In the genomic region with DNA sequence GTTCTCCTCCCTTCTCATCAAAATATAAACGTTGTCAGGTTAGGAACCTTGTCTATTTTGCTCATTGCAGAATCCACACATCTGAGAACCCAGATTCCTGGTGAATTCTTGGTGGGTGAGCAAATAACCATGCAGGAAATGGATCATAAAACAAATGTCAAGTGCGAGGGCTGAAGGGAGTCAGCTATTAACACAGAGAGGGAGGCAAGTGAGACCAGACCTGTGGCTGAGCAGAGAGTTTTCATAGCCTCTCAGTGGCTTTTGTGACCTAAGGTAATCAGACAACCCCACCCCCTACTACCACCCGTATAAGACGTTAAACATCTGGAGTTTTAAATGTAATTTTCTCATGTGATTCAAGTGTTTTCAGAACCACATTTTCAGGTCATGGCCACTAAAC, we compare ENCODE assay signal across 19 mouse cellular contexts.
A peak's percentile ranks its signal among the peaks of the same experiment; 100 is the strongest.
DNase-seq lines count a peak whose midpoint lies in the region; ATAC-seq and TF ChIP-seq lines count a peak whose summit lies in the region.
"Had no signal": no experiment of that assay in that cellular context is flagged by ENCODE, and none has a peak within 500 bp of the region (broad histone marks: within the 10 kb centered on the region; RNA-seq: fewer than 3 reads in every experiment).

No protein-coding gene starts in this region.

- no peaks in the 10 kb centered on the region for H3K27me3 ChIP-seq in limb, embryonic 13.5 days
- no peaks in the 10 kb centered on the region for H3K27me3 ChIP-seq in intestine, embryonic 16.5 days (replicated peaks; ENCODE audit: control insufficient read depth, insufficient read depth, low read length)
- no peaks in the 10 kb centered on the region for H3K27me3 ChIP-seq in neural tube, embryonic 15.5 days (replicated peaks)
- H3K27me3 ChIP-seq: embryonic facial prominence, embryonic 12.5 days; hindbrain, embryonic 15.5 days; neural tube, embryonic 13.5 days had no signal

- H3K4me3 ChIP-seq in embryonic fibroblast, embryonic 13.5 days (ENCODE audit: insufficient read depth, low read length) = no peak overlapping the region
- no peak overlapping the region for H3K4me3 ChIP-seq in limb, embryonic 13.5 days
- H3K4me3 ChIP-seq in intestine, embryonic 16.5 days (ENCODE audit: low read length) = no peak overlapping the region
- no peak overlapping the region for H3K4me3 ChIP-seq in neural tube, embryonic 15.5 days (replicated peaks)
- H3K4me3 ChIP-seq: embryonic facial prominence, embryonic 12.5 days; hindbrain, embryonic 15.5 days; neural tube, embryonic 13.5 days had no signal

- intact Hi-C loops in heart, postnatal 25 days (cut with DNase I) = no loop called here

- no peak overlapping the region for H3K4me2 ChIP-seq in limb, embryonic 13.5 days (replicated peaks)
- H3K4me2 ChIP-seq in intestine, embryonic 16.5 days (ENCODE audit: low read depth, low read length) = no peak overlapping the region
- no peak overlapping the region for H3K4me2 ChIP-seq in neural tube, embryonic 15.5 days
- H3K4me2 ChIP-seq: embryonic facial prominence, embryonic 12.5 days; hindbrain, embryonic 15.5 days; midbrain, embryonic 11.5 days; neural tube, embryonic 13.5 days had no signal

- 0 out of 2 replicates have a peak, but pooled peaks cover 3% of the 10 kb centered on the region for H3K9me3 ChIP-seq in limb, embryonic 13.5 days
- no peaks in the 10 kb centered on the region for H3K9me3 ChIP-seq in intestine, embryonic 16.5 days (ENCODE audit: control insufficient read depth, low read length)
- H3K9me3 ChIP-seq in neural tube, embryonic 15.5 days (replicated peaks) = no peaks in the 10 kb centered on the region
- H3K9me3 ChIP-seq: embryonic facial prominence, embryonic 12.5 days; hindbrain, embryonic 15.5 days had no signal

- 6% methylated on average over 4 of the region's 4 CpGs for WGBS in limb, embryonic 13.5 days
- WGBS in intestine, embryonic 16.5 days = 23% methylated on average over 4 of the region's 4 CpGs
- WGBS in neural tube, embryonic 15.5 days = 56% methylated on average over 4 of the region's 4 CpGs

- H3K4me1 ChIP-seq in embryonic fibroblast, embryonic 13.5 days (ENCODE audit: control insufficient read depth, insufficient read depth, low read length) = peaks cover 8% of the 10 kb centered on the region
- H3K4me1 ChIP-seq in limb, embryonic 13.5 days = peaks cover 17% of the 10 kb centered on the region
- H3K4me1 ChIP-seq in intestine, embryonic 16.5 days (ENCODE audit: control insufficient read depth, insufficient read depth, low read length) = 0 out of 2 replicates have a peak, but pooled peaks cover 5% of the 10 kb centered on the region
- H3K4me1 ChIP-seq in neural tube, embryonic 15.5 days = no peaks in the 10 kb centered on the region
- H3K4me1 ChIP-seq: embryonic facial prominence, embryonic 12.5 days; hindbrain, embryonic 15.5 days; neural tube, embryonic 13.5 days had no signal

- H3K9ac ChIP-seq in limb, embryonic 13.5 days = no peak overlapping the region
- H3K9ac ChIP-seq in intestine, embryonic 16.5 days (ENCODE audit: low read depth, low read length) = no peak overlapping the region
- no peak overlapping the region for H3K9ac ChIP-seq in neural tube, embryonic 15.5 days (replicated peaks)
- H3K9ac ChIP-seq: embryonic facial prominence, embryonic 12.5 days; hindbrain, embryonic 15.5 days; neural tube, embryonic 13.5 days had no signal

- TF ChIP-seq POLR2A in embryonic fibroblast, embryonic 13.5 days (IDR thresholded peaks at IDR 0.05; ENCODE audit: low read depth, low read length) = no peak

- no peak for TF ChIP-seq CTCF in embryonic fibroblast, embryonic 13.5 days (IDR thresholded peaks at IDR 0.05; ENCODE audit: borderline replicate concordance, insufficient read depth, low read length)

- peak; percentile 27 for DNase-seq in heart, adult 11 months
- no peak for DNase-seq in heart, postnatal 25 days (ENCODE audit: low spot score)
- DNase-seq in 3134 (ENCODE audit: extremely low read depth, insufficient read length, low spot score) = peak; percentile 20
- DNase-seq: cerebellum, postnatal 25 days; gastrocnemius, postnatal 14 days; heart, postnatal 14 days; lung, adult 18-20 months; lung, postnatal 4 days; right cerebral cortex, postnatal 4 days; thymus, postnatal 36 days had no signal

- H3K27ac ChIP-seq in embryonic fibroblast, embryonic 13.5 days (ENCODE audit: insufficient read depth, low read length) = peak overlapping the region; percentile 97
- H3K27ac ChIP-seq in limb, embryonic 13.5 days = peak overlapping the region; percentile 16; the same call in 1 of the 2 replicates
- H3K27ac ChIP-seq in intestine, embryonic 16.5 days (ENCODE audit: low read length) = no peak overlapping the region
- no peak overlapping the region for H3K27ac ChIP-seq in neural tube, embryonic 15.5 days (replicated peaks)
- H3K27ac ChIP-seq: hindbrain, embryonic 15.5 days had no signal

- peak; percentile 59; the same call in 1 of the 2 replicates for ATAC-seq in limb, embryonic 13.5 days (ENCODE audit: low FRiP score, low read depth)
- ATAC-seq in intestine, embryonic 16.5 days = no peak
- no peak for ATAC-seq in neural tube, embryonic 15.5 days (ENCODE audit: low FRiP score)
- ATAC-seq: intestine, postnatal 0 days had no signal

- H3K36me3 ChIP-seq in limb, embryonic 13.5 days = no peaks in the 10 kb centered on the region
- H3K36me3 ChIP-seq in intestine, embryonic 16.5 days (ENCODE audit: control insufficient read depth, insufficient read depth, low read length) = no peaks in the 10 kb centered on the region
- H3K36me3 ChIP-seq in neural tube, embryonic 15.5 days = no peaks in the 10 kb centered on the region
- H3K36me3 ChIP-seq: embryonic facial prominence, embryonic 12.5 days; hindbrain, embryonic 15.5 days; neural tube, embryonic 13.5 days had no signal

Comparison
In these comparisons a context has a peak if more than half of its experiments do, and no peak if none do; other contexts are left out.
1. H3K27ac ChIP-seq: peak in embryonic fibroblast, embryonic 13.5 days (single experiment) and limb, embryonic 13.5 days (single experiment); none in intestine, embryonic 16.5 days (single experiment) and neural tube, embryonic 15.5 days (single experiment).